Mouse (Mus musculus) erythroblast, embryonic 14.5 days (primary cell): ENCODE data around the gene Tmem242. TPM values are rescaled to one million over a fixed set of nuclear protein-coding genes. Genes with fewer than 3 reads are reported as not detected.

Source experiments
- H3K27me3 ChIP-seq: 2 replicates; pipeline ENCODE4 v1.6.1; 2012; ENCODE audit warnings: inconsistent platforms; ENCODE audit not compliant: control insufficient read depth
- H3K36me3 ChIP-seq: 2 replicates; pipeline ENCODE4 v1.6.1; 2012; ENCODE audit warnings: mild to moderate bottlenecking, inconsistent platforms; ENCODE audit not compliant: control insufficient read depth
- H3K4me1 ChIP-seq: 2 replicates; pipeline ENCODE4 v1.6.1; 2012; ENCODE audit warnings: inconsistent platforms; ENCODE audit not compliant: control insufficient read depth
- H3K4me3 ChIP-seq: replicated peaks from 2 replicates; pipeline ENCODE3; 2012; ENCODE audit warnings: moderate library complexity, mild to moderate bottlenecking, inconsistent platforms
- H3K9me3 ChIP-seq: 2 replicates; pipeline ENCODE4 v1.6.1; 2012; ENCODE audit warnings: low read length, inconsistent platforms, mixed read lengths; ENCODE audit not compliant: control insufficient read depth
- GATA1 ChIP-seq: IDR thresholded peaks from 2 replicates; pipeline ENCODE4 v1.6.1; 2012; ENCODE audit warnings: low read length, inconsistent platforms, mixed read lengths
- TAL1 ChIP-seq: IDR thresholded peaks from 3 replicates; pipeline ENCODE4 v1.6.1; 2012; ENCODE audit warnings: low read length, inconsistent platforms, mixed read lengths
- polyA plus RNA-seq: library from polyadenylated mRNA; stranded (reverse); fragments of >175 nt; gene quantifications from 2 replicates; pipeline ENCODE4 v1.2.3, GENCODE M21; 2012

Gene Tmem242
- polyA plus RNA-seq, 1 experiment, result 1.8 TPM

DNA sequence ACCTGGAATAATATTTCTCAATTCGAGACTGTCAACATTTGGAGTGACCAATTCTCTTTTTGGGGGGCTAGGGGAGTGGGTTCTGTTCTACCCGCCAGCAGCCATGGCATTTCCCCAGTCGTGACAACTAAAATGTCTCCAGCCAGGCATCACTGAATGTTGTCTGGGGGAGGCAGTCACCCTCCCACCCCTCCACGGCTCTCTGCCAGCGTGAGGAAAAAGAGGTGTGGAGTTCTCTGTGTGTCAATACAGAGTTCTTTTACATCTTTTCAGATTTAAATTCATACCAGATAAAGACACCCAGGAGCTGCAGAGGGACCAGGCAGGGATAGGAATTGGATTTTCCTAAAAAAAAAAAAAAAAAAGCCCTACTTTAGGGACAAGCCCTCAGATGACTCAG is 43.8 kb downstream of the Tmem242 start:
- H3K27me3 ChIP-seq, result no peaks in the 10 kb centered on the region; the same call in 1 of the 2 replicates
- H3K4me1 ChIP-seq, result peaks cover 4% of the 10 kb centered on the region
- no peak overlapping the region for H3K4me3 ChIP-seq
- TF ChIP-seq TAL1, result no peak
- TF ChIP-seq GATA1, result no peak
- no peaks in the 10 kb centered on the region for H3K9me3 ChIP-seq
- no peaks in the 10 kb centered on the region for H3K36me3 ChIP-seq

DNA sequence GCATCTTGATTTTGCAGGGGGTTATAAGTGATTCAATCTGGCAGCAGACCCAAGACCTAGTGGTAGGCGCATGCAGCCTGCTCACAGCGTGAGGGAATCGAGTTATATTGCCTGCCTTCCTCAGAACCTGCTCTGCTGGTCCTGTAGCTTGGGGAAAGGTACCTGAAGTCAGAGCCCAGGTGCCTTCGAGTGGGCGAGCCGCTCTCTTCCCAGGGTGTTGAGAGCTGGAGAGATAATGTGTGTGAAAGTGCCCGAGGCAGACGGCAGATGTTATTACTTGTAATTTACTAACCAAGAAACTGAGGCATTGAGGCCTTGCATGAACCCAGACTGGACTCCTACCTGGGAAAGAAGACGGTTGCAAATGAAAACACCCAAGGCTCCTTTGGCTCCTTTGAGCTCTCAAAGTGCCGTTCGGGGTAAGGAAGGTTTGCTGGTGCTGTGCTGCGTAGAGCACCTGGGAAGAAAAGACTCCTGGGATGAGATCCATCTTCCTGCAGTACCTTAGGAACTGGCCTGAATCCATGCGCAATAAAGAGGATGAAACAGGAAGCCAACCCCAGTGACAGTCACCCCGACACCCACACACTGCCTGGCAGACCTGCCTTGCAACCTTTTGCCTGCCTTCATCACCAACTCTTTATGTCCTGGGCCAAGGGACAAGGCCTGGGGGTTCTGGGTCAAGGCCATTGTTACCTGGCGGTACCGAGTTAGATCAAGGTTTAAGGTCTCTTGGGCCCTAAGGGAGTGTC is 44.4 kb downstream of the Tmem242 start:
- no peaks in the 10 kb centered on the region for H3K9me3 ChIP-seq
- TF ChIP-seq TAL1 (no peak), GATA1 (no peak)
- H3K36me3 ChIP-seq, result no peaks in the 10 kb centered on the region
- H3K4me1 ChIP-seq, result peaks cover 4% of the 10 kb centered on the region
- no peaks in the 10 kb centered on the region; the same call in 1 of the 2 replicates for H3K27me3 ChIP-seq
- no peak overlapping the region for H3K4me3 ChIP-seq

DNA sequence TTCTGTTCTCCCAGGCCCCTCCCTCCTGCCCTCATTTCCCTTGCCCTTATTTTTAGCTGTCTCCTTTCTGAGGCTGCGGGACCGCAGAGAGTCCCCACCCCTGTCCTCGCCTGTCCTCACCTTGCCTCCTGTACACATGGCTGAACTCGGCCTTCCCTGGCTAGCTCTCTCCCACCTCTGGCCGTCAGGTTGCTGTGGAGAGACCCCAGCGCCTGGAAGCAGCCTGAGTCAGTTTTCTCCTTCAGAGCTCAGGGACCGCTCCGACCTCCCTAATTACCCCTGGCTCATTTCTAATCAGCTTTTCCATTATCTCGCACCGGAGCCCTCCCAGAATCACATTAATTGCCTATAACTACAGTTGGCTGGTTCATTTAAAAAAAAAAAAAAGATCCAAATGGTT is 49.4 kb downstream of the Tmem242 start:
- Histone ChIP-seq H3K36me3 (no peaks in the 10 kb centered on the region), H3K27me3 (no peaks in the 10 kb centered on the region), H3K4me3 (no peak overlapping the region), H3K9me3 (no peaks in the 10 kb centered on the region), H3K4me1 (no peaks in the 10 kb centered on the region)
- TF ChIP-seq TAL1 (no peak), GATA1 (no peak)

DNA sequence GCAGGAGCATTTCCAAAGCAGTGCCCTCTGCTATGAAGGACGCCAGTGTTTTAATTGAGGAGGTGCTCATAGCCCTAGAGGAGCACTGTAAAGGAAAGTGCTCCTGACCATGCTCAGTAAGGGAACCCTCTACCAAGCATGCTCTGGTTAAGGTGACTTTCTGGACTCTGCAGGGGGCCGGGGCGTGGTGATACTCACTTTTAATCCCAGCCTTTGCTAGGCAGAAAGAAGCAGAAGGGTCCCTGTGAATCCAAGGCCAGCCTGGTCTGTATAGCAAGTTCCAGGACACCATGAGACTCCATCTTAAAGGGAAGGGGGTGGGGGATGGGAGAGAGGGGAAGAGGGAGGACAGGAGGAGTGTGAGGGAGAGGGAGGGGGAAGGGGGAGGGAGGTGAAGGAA is 51.7 kb downstream of the Tmem242 start:
- Histone ChIP-seq H3K27me3 (no peaks in the 10 kb centered on the region), H3K4me3 (no peak overlapping the region), H3K36me3 (no peaks in the 10 kb centered on the region), H3K4me1 (no peaks in the 10 kb centered on the region), H3K9me3 (no peaks in the 10 kb centered on the region)
- TF ChIP-seq GATA1, result no peak
- no peak for TF ChIP-seq TAL1

DNA sequence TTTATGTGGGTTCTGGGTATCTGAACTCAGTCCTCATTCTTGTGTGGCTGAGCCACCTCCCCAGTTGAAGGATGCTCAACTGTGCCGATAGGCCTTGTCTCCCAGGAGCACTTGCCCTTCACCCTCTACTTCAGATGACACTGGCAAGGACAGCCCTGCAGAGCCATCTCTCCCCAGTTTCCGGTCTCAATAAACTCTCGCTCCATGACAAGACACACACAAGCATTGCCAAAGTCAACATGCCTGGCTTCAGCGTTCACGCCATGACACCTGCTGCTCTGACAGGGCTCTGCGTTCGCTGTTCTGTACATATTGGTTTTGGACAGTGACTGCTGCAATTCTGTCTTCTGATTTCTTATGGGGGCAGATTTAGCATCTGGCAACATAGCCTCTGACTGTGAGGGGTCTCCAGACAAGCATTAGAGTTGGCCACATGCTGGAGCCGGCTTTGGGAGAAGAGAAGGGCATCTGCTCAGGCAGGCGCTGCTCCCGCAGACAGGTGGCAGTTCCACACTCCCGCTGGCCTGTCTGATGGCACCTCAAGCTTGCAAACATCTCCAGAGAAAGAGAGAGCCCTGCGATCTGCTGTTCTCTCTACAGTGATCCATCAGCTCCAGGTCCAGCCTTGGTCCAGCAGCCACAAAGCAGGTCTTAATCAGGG is 53.0 kb downstream of the Tmem242 start:
- Histone ChIP-seq H3K9me3 (no peaks in the 10 kb centered on the region), H3K4me3 (no peak overlapping the region), H3K4me1 (no peaks in the 10 kb centered on the region), H3K27me3 (no peaks in the 10 kb centered on the region), H3K36me3 (no peaks in the 10 kb centered on the region)
- TF ChIP-seq TAL1, result no peak
- TF ChIP-seq GATA1, result no peak

DNA sequence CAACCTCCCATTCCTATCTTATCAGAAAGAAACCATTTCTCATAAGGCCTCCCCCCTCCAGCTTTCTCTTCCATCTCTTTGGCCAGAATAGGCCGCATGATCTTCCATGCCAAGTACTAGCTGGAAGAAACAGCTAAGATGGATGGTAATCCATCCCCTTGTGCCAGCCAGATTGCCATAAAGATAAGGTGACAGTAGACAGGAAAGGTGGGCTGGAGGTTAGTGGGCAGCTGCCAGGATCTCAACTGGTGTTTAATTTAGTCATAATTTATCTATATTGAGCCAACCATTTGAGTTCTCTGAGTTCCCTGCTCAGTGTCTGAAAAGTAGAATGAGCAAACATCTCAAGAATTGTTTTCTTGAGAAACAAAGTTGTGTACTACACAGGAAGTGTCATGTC is 54.4 kb downstream of the Tmem242 start:
- H3K4me1 ChIP-seq, result no peaks in the 10 kb centered on the region
- no peaks in the 10 kb centered on the region for H3K27me3 ChIP-seq
- H3K36me3 ChIP-seq, result no peaks in the 10 kb centered on the region
- no peaks in the 10 kb centered on the region for H3K9me3 ChIP-seq
- no peak overlapping the region for H3K4me3 ChIP-seq
- 0 out of 2 replicates have a peak, but pooled peaks have one; percentile 11 for TF ChIP-seq GATA1
- no peak for TF ChIP-seq TAL1

DNA sequence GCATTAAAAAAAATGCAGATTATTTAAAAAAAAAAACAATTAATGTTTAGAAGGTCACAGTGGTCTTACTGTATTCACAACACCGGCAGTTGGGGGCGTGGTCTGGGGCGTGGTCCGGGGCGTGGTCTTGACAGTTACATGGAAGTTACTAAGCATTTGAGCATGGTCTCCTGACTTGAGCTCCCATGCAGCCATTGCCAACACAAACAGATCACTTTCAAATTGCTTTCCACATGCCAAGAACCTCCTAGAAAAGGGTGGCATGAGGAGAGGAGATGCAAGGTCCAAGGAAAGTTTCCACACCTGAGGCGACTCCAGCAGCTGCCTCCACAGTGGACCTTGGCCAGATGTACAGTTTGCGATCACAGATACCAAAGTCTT is 62.1 kb downstream of the Tmem242 start:
- no peak for TF ChIP-seq GATA1
- TF ChIP-seq TAL1, result no peak
- H3K36me3 ChIP-seq, result no peaks in the 10 kb centered on the region

DNA sequence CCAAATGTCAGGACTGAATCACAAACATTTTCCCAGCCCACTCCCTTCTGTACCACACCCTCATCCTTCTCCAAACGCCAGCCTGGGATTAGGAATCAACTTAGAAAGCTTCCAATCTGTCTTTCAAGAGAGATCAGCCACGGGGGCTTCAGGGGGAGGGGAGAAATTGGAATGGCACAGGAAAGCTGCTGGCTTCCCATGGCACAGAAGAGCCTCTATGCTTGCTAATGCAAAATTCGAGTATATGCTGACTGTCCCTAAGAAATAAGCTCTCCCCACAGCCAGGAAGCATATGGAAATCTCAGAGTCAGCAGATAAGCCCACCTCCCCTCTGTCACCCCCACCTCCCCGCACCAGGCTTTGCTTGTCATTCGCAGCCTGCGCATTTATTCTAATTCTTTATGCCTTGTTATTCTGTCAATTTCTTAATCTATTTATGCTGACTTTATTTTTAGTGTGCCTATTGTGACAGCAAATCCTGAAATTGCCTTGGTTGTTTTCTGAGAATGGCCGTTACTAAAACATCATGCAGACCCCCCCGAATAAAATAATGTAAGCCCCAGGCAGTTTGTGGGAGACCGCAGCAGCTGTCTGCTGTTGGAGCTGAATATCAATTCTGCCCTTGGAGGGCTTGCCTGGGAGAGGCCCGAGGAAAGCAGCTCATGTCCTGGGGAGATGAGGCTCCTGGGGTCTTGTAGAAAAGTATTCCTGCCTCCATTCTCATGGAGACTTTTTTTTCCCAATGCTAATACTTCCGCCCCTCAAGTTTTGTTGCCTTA is 62.7 kb downstream of the Tmem242 start:
- Histone ChIP-seq H3K9me3 (no peaks in the 10 kb centered on the region), H3K4me3 (no peak overlapping the region), H3K4me1 (peaks cover 4% of the 10 kb centered on the region), H3K27me3 (no peaks in the 10 kb centered on the region), H3K36me3 (no peaks in the 10 kb centered on the region)
- TF ChIP-seq TAL1 (no peak), GATA1 (no peak)

More for the DNA sequence above, 62.1 kb downstream of the Tmem242 start:
- H3K27me3 ChIP-seq, result no peaks in the 10 kb centered on the region
- peaks cover 4% of the 10 kb centered on the region for H3K4me1 ChIP-seq
- H3K4me3 ChIP-seq, result no peak overlapping the region
- H3K9me3 ChIP-seq, result no peaks in the 10 kb centered on the region

DNA sequence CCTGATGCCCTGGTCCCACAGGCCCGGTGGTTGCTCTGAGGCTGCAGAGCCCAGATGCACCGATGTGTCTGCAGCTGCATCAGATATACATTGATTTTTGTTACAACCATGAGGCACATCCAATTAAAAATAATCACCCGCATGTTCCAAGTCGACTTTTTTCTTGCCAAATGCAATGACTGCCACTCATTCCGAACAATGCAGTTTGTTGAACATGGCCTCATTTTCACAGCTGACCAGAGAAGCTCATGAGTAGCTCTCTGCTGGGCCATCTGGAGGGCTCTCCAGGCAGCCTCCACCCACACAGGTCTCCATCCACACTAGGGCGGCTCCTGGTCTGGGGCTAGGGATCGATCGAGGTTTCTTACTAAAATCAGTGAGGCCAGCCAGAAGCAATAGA is 67.1 kb downstream of the Tmem242 start:
- Histone ChIP-seq H3K27me3 (no peaks in the 10 kb centered on the region), H3K4me1 (peaks cover 1% of the 10 kb centered on the region), H3K36me3 (no peaks in the 10 kb centered on the region), H3K4me3 (no peak overlapping the region), H3K9me3 (no peaks in the 10 kb centered on the region)
- TF ChIP-seq GATA1, result no peak
- TF ChIP-seq TAL1, result no peak
